Mouse (Mus musculus): ENCODE measurements at regions not wholly inside any gene's neighbourhood (a gene's known extent, or its start where the extent isn't known, plus 50 kb on each side); places are given as distances from the start of the nearest gene placed in this dataset.

GRCm38 (mm10) chr3:74945137-74945536 lies 219.7 kb downstream of the Zbbx start:
- ATAC-seq = no peak
- Histone ChIP-seq H3K4me2 (no peak overlapping the region), H3K9me3 (replicated peaks) (no peaks in the 10 kb centered on the region), H3K4me1 (no peaks in the 10 kb centered on the region), H3K9ac (no peak overlapping the region), H3K4me3 (no peak overlapping the region), H3K36me3 (ENCODE audit: poor library complexity, severe bottlenecking) (no peaks in the 10 kb centered on the region), H3K27ac (no peak overlapping the region), H3K27me3 (no peaks in the 10 kb centered on the region)
- WGBS = 90% methylated on average over 1 of the region's 1 CpGs

GRCm38 (mm10) chr3:74921210-74921609 lies 243.6 kb downstream of the Zbbx start:
- no peaks in the 10 kb centered on the region for H3K9me3 ChIP-seq (replicated peaks)
- H3K4me2 ChIP-seq = no peak overlapping the region
- no peaks in the 10 kb centered on the region for H3K36me3 ChIP-seq (ENCODE audit: poor library complexity, severe bottlenecking)
- ATAC-seq = peak; percentile 63
- WGBS = 72% methylated on average over 2 of the region's 2 CpGs
- H3K27me3 ChIP-seq = no peaks in the 10 kb centered on the region
- no peak overlapping the region for H3K4me3 ChIP-seq
- H3K4me1 ChIP-seq = no peaks in the 10 kb centered on the region
- no peak overlapping the region for H3K9ac ChIP-seq
- H3K27ac ChIP-seq = no peak overlapping the region

GRCm38 (mm10) chr3:74920512-74921178 lies 244.2 kb downstream of the Zbbx start:
- peak; percentile 73 for ATAC-seq
- Histone ChIP-seq H3K4me1 (no peaks in the 10 kb centered on the region), H3K9me3 (replicated peaks) (no peaks in the 10 kb centered on the region), H3K9ac (no peak overlapping the region), H3K36me3 (ENCODE audit: poor library complexity, severe bottlenecking) (no peaks in the 10 kb centered on the region), H3K27ac (no peak overlapping the region), H3K4me3 (no peak overlapping the region), H3K27me3 (no peaks in the 10 kb centered on the region), H3K4me2 (no peak overlapping the region)
- 58% methylated on average over 5 of the region's 5 CpGs for WGBS

GRCm38 (mm10) chr3:74904177-74904576 lies 260.7 kb downstream of the Zbbx start:
- no peak overlapping the region for H3K27ac ChIP-seq
- no peak for ATAC-seq

More at GRCm38 (mm10) chr3:74904177-74904576, 260.7 kb downstream of the Zbbx start:
- Histone ChIP-seq H3K27me3 (no peaks in the 10 kb centered on the region), H3K4me2 (no peak overlapping the region), H3K4me1 (no peaks in the 10 kb centered on the region), H3K9me3 (replicated peaks) (no peaks in the 10 kb centered on the region), H3K36me3 (ENCODE audit: poor library complexity, severe bottlenecking) (no peaks in the 10 kb centered on the region), H3K4me3 (no peak overlapping the region), H3K9ac (no peak overlapping the region)
